Mouse (Mus musculus) large intestine, adult 2 months (tissue): ENCODE measurements at regions not wholly inside any gene's neighbourhood (a gene's known extent, or its start where the extent isn't known, plus 50 kb on each side); places are given as distances from the start of the nearest gene placed in this dataset.

ENCODE experiments used
- DNase-seq: peaks from one replicate; pipeline ENCODE4 v3.0.0-alpha.2; 2012; ENCODE audit warnings: low read depth, low spot score
- WGBS: fragments of 180-500 bp; shearing (Covaris S2); methylation state at CpG from one replicate; pipeline ENCODE4 v1.1.7; 2018; 5-methylcytosine and 5-hydroxymethylcytosine counted together

GRCm38 (mm10) chr15:37061501-37061900 lies 53.9 kb upstream of the Zfp706 start:
- DNase-seq = no peak
- WGBS = 74% methylated on average over 6 of the region's 6 CpGs

GRCm38 (mm10) chr15:37060831-37061230 lies 53.3 kb upstream of the Zfp706 start:
- no peak for DNase-seq
- WGBS = 91% methylated on average over 6 of the region's 6 CpGs
